Mouse (Mus musculus) cerebellum, adult 9-11 months (tissue): ENCODE results near the gene Ccdc194.
"Not testable (repeated sequence)": the region's sequence is repeated elsewhere in the genome, so short reads cannot be mapped to it uniquely, and the experiment has no call there.

Experiments used
- DNase-seq: peaks from one replicate; pipeline ENCODE4 v3.0.0; 2022

Ccdc194 gene

DNA sequence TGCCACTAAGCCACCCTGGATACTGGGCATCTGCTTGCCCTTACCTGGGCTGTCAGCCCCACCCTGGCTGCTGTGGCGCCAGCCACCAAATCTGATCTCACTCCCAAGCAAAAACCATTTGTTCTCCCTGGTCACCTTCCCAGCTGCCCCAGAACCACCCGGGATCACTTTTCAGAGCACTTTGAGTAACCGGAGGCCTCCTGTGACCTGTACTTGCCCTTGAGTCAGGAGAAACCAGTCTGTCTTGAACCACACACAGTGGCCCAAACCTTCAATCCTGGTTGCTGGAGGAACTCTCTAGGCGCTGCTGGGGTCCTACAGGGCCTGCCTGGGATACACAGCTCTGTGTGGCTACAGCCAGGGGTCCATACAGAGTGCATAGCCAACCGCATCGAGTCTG lies 27.3 kb upstream of the Ccdc194 start:
- no peak for DNase-seq

DNA sequence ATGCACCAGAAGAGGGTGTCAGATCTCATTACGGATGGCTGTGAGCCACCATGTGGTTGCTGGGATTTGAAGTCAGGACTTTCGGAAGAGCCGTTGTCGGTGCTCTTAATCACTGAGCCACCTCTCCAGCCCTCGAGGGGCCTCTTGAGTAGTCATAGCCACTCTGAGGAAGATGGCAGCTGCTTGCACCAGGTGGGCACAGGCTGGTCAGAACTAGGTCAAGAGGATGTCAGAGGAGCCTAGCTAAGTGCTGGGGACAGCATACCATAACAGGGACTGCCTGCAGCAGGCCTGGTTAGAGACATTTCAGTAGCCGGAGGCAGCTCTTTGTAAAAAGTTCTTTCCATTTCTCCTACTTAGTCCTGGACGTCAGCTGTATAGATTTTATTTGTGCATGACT lies 25.2 kb upstream of the Ccdc194 start:
- DNase-seq, result no peak

DNA sequence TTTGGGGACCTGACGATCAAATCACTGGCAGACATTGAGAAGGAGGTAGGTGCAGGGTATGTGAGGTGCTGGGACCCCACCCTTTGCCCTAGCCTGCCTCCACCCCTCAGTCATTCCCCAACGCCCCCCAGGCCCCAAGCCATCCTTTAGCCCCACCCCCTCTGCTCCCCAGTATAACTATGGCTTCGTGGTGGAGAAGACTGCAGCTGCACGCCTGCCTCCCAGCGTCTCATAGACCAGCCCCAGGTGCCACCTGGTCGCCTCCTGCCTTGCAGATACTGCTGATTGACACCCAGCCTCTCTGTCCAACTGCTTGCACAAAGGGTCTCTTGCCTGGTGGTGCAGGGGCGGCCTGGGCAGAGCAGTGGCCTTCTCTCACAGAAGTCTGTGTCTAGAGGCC lies 22.1 kb upstream of the Ccdc194 start:
- no peak for DNase-seq

- DNase-seq, result no peak
These were observed 19.5 kb upstream of the Ccdc194 start for GRCm38 (mm10) chr8:71545053-71545452.

DNA sequence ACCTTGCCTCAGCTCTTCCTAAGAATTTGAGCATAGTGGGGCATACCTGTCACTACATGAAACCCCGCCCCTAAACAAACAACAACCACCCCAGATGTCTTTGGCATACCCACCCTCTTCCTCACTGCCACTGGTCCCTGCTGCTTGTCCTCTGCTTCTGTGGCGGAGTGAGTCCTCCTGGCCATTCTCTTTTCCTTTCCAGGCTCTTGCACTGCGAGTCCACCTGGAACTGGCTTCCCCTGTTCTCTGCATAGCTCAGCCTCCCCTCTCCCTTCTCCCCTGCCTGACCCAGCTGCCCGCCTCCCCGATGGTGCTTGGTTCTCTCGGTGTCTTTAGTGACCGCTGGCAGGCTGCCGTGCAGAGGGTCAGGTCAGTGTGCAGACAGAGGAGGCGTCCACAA lies 18.2 kb upstream of the Ccdc194 start:
- DNase-seq, result no peak

GRCm38 (mm10) chr8:71542632-71543343 lies 17.3 kb upstream of the Ccdc194 start, which contains the start of gene Mvb12a:
Gene Mvb12a, plus strand, starts transcription at chr8:71542922.
- DNase-seq, result peak; percentile 99

DNA sequence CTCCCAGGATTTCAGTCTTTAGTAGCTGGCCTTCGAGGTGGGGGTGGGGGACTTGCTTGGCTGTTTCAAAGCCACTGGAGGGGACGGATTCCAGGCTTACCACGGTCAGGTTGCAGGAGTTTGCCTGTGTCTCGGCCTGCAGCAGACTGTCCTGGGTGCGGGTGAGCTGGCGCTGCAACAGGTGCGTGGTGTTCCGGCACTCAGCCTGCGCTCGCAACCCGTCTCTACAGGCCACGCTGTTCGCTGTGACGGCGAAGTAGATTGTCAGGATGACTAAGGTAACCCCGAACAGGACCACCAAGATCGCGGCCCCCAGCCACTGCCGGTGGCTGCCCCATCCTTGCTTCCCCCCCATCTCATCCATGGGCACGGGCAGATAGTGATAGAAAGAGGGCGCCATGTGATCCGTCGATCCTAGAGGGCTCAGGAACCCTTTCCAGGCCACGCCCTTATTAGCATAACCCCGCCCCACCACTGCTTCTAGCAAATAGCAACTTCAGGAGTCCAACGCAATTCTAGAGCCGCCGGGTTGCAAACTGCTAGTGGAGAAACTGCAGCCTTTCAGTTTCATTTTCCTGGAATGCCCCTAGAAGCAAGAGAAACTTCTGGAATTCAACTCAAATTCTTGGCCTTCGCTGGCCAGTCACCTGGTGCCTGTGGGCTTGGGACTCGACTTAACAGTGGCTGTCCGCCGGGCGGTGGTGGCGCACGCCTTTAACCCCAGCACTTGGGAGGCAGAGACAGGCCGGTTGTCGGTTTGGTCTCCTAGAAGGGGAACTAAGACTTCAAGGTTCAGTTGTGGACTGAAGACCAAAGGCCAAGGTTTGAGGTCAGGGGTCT lies 11.7 kb upstream of the Ccdc194 start, which contains the start of gene Bst2:
TSS of gene Bst2 (minus strand) at position 429 of the 840 bp plus-strand sequence.
- no peak for DNase-seq

- no peak for DNase-seq
These were observed 10.2 kb upstream of the Ccdc194 start for GRCm38 (mm10) chr8:71535663-71536062.

- DNase-seq, result no peak
These were observed 8.8 kb upstream of the Ccdc194 start for GRCm38 (mm10) chr8:71534263-71534810.

DNA sequence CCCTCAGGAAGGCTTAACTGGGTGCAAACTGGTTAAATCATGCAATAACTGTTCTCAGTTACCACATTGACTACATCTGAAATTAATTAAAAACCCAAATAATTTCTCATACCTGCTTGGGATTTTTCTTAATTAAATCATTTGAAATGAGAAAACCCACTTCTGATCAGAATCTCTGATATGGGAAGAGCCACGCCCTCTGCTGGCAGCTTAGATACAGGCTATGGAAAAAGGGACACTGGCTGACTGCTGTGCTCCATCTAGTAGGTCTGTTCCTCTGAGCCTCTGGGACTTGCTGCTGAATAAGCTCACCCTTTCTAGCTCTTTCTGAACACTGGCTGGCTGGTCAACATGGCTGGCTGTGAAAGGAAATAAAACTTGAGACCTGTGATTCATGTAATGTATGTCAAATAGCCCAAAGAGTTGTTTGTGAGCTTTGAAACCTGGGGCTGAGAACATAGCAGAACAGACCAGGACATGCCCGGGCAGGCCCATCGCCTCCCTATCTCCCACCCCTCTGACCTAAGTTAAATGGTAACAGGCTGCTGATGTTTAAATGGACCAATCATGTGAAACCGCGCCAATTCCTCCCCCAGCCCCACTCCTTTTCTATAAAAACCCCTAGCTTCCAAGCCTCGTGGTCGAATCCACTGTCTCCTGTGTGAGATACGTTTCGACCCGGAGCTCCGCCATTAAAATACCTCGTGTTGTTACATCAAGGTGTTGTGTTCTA lies 5.4 kb upstream of the Ccdc194 start:
- DNase-seq, result peak; percentile 70

DNA sequence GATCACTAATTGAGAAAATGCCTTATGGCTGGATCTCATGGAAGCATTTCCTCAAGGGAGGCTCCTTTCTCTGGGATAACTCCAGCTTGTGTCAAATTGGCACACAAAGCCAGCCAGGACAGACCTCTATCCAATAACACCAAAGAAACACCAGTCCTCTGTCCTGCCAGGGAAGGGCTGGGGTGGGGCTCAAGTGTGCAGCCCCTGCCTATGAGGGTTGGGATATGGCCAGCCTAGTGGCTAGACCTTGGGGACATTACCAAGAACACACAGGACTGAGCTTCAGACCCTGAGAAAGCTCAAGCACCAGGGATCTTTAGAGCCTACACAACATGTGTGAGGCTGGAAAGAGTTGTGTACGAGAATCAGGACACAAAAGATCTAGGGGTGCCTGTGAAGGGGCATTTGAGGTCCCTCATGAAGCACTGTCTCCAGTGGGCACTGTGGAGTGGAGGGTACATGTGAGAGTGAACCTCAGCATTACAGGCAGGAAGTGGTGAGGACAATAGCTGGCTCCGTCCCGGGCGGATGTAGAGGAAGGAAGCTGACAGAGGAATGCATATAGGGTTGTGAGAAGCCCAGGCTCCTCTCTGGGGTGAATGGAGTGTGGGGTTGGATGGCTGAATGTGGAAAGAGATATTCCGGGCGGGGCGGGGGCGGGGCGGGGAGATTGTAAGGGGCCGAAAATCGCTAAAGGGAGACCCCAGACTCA lies 3.0 kb upstream of the Ccdc194 start:
- DNase-seq, result no peak

DNA sequence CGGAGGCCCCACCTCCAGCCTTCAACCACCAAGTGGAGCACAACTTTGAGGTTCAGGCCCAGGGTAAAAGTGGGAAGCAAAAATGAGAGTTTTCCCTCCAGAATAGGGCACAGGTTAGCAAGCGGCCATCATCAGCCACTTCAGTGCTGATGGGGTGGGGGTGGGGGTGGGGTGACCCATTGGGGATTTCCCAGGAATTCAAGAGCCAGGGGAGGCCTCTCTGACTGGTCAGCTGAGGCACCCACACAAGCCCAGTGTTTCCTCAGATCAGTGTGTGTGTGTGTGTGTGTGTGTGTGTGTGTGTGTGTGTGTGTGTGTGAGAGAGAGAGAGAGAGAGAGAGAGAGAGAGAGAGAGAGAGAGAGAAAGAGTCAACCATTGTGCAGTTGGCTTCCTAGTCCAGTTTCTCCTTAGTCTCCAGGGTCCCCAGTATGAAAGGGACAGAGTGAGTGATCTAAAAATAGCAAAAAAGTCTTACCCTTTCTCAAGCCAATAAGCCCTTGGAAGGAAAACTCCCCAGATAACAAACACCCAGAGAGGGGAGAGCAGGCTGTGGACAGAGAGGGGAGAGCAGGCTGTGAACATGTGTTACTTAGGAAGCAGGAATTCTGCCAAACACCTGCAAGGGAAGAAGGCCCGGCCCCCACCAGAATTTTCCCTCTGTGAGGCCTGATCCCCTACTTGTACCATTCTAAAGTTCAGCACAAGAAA lies 1.8 kb upstream of the Ccdc194 start:
- DNase-seq, result no peak

GRCm38 (mm10) chr8:71526272-71526671 lies 761 bp upstream of the Ccdc194 start:
- no peak for DNase-seq

DNA sequence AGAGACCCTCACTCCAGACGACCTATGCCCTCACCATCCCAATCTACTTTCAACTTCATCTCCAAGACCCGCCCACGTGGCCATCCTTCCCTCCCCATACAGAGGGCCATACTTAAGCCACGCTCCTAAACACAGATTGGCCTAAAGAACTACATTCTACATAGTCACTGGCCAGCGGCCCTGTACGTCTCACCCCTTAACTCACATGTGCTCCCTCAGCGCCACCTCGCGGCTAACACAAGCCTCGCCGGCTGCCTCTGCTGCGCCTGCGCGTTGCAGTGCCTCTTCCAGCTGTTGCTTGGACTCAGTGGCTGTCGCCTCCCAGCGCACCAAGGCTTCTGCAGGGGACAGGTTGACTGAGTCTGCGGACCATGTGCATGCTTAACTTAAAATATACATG lies 3.9 kb downstream of the Ccdc194 start:
- peak; percentile 90 for DNase-seq

DNA sequence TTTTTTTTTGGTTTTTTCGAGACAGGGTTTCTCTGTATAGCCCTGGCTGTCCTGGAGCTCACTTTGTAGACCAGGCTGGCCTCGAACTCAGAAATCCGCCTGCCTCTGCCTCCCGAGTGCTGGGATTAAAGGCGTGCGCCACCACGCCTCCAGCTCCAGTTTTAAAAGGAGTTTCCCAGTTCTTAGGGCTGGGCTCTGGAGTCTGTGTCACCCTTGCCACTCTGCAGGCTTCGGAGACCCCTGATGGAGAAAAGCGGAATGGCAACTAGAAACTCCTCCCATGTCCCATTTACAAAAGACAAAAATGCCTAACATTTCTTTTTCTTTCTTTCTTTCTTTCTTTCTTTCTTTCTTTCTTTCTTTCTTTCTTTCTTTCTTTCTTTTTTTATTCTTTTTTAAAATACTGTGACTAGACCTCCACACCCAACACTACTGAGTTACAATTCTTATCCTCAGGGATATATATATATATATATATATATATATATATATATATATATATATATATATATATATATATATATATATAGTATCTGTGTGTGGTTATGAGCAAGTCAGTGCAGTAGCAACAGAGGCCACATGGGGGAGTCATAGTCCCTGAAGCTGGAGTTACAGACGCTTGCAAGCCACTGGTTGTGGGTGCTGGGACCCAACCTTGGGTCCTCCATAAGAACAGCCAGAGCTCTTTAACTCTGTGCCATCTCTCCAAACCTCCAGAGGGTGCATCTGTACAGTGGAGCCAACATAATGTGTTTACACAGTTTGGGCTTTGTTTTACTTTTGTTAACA lies 6.3 kb downstream of the Ccdc194 start:
- not testable (repeated sequence) for DNase-seq

DNA sequence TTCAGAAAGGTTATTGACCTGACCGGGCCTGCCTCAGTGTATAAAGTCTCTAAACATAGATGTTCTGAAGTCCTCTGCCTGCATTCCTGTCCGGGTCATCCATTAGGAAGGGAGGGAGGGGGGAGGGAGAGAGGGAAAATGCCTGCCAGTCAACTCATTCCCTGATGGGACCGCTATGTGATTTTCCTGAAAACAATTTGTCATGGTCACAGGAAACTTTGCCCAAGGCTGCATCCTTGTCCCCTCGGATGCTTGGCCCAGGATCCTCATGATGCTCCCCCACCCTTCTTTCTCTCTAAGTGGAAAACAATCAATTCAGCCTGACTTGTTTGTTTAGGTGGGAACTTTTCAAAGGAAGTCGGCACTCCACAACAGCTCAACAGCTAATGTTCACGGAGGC lies 8.7 kb downstream of the Ccdc194 start:
- no peak for DNase-seq

- DNase-seq, result no peak
These were observed 10.5 kb downstream of the Ccdc194 start for GRCm38 (mm10) chr8:71515043-71515442.

- DNase-seq, result no peak
These were observed 12.3 kb downstream of the Ccdc194 start for GRCm38 (mm10) chr8:71513018-71513754.

DNA sequence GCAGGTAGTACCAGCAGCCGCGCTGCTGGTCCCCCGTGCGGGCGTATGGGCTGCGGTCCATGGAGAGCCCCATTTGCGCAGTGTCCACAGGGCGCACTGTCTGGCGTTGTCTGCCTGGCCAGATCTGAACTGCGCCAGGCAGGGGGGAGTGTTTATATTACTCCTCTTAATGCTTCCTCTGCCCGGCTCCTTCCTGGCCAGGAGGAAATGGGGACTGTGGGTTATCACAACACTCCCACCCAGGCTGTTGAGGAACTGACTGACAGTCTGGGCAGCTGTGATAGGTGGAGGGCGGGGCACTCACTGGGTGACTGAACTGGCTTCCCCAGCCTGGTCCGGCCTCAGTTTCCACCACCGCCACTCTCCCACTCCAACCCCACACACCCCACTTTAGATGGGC lies 13.9 kb downstream of the Ccdc194 start, which contains the start of gene Plvap:
TSS of gene Plvap (minus strand) at position 109 of the 400 bp plus-strand sequence.
- DNase-seq, result no peak

DNA sequence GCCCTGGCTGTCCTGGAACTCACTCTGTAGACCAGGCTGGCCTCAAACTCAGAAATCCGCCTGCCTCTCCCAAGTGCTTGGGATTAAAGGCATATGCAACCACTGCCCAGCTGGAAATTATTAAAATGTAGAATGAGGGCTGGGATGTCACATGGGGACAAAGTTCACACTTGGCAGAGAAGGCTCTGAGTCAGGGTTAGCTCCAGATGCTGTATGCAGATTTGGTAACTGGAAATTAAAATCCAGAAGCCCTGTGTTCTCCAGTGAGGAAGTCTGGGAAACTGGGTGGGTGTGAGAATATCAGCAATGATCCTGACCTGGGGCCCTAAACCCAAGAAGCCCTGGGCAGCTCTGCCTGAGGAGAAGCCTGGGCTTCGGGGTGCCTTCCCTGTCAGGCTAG lies 16.2 kb downstream of the Ccdc194 start:
- peak; percentile 27 for DNase-seq
